7 mouse cellular contexts compared by ENCODE assay signal in genomic region chr2:154583906-154584872, GRCm38 (mm10). TPM values are rescaled to one million over a fixed set of nuclear protein-coding genes. Genes with fewer than 3 reads are reported as not detected.
DNase-seq lines count a peak whose midpoint lies in the region; ATAC-seq and TF ChIP-seq lines count a peak whose summit lies in the region.

No protein-coding gene starts in this region.

- no peak overlapping the region for H3K4me3 ChIP-seq in left cerebral cortex, adult 2 months
- H3K4me3 ChIP-seq in neural tube, embryonic 12.5 days, result no peak overlapping the region

- 0 out of 2 replicates have a peak, but pooled peaks cover 3% of the 10 kb centered on the region for H3K27me3 ChIP-seq in neural tube, embryonic 12.5 days (replicated peaks)

- TF ChIP-seq CTCF in left cerebral cortex, adult 2 months (IDR thresholded peaks at IDR 0.05), result no peak

- intact Hi-C loops in left cerebral cortex, adult 2 months (cut with DNase I), result loop anchor here (1.0 to 2.0 kb wide), 2 partner anchors 27 to 205 kb away; no protein-coding TSS in a partner anchor

- peak; percentile 50 for DNase-seq in MEL-GATA-1-ER (ENCODE audit: extremely low read depth, low read depth)
- peak; percentile 82 to 90 for DNase-seq in frontal cortex, postnatal 10 days (ENCODE audit: low spot score in 2 of 2)
- DNase-seq in left cerebral cortex, adult 2 months (ENCODE audit: extremely low spot score in 1 of 2, low spot score in 2 of 2), result peak; percentile 81 to 86
- DNase-seq in spleen, postnatal 36 days (ENCODE audit: low spot score in 2 of 2), result no peak
- no peak for DNase-seq in urinary bladder, postnatal 10 days (ENCODE audit: low spot score)

- 55% methylated on average over 15 of the region's 15 CpGs for WGBS in neural tube, embryonic 12.5 days

- no peak overlapping the region for H3K9ac ChIP-seq in neural tube, embryonic 12.5 days

- 0 out of 2 replicates have a peak, but pooled peaks cover 6% of the 10 kb centered on the region for H3K36me3 ChIP-seq in neural tube, embryonic 12.5 days

- no peaks in the 10 kb centered on the region for H3K9me3 ChIP-seq in neural tube, embryonic 12.5 days

- no peak overlapping the region for H3K4me2 ChIP-seq in neural tube, embryonic 12.5 days (replicated peaks)

- H3K4me1 ChIP-seq in neural tube, embryonic 12.5 days, result peaks cover 15% of the 10 kb centered on the region

- peak; percentile 79; the same call in 1 of the 2 replicates for ATAC-seq in cerebellum, adult (ENCODE audit: insufficient number of reproducible peaks, low FRiP score, low TSS enrichment)
- ATAC-seq in neural tube, embryonic 12.5 days (ENCODE audit: low FRiP score, low read depth), result 0 out of 2 replicates have a peak, but pooled peaks have one; percentile 42

- H3K27ac ChIP-seq in left cerebral cortex, adult 2 months, result peak overlapping the region; percentile 63
- H3K27ac ChIP-seq in neural tube, embryonic 12.5 days, result peak overlapping the region; percentile 27; the same call in 1 of the 2 replicates

RNA-seq across cellular contexts. Expression of gene E2f1, which starts 14.5 kb away (rescaled TPM):
- total RNA-seq in left cerebral cortex, adult 2 months (2021), result 10 to 100 TPM in 1 of 2 experiments, 1 to 10 TPM in 1; 10.0 to 11.5 TPM
- 29.9 and 30.8 TPM in 2 replicates for polyA plus RNA-seq in neural tube, embryonic 12.5 days (2016; fragmentation: Nextera tagmentation; extraction: Ambion mirVana)

RNA-seq across cellular contexts. Expression of gene Pxmp4, which starts 19.3 kb away (rescaled TPM):
- total RNA-seq in left cerebral cortex, adult 2 months (2021), result 10 to 100 TPM; 12.8 to 14.2 TPM
- 16.5 TPM in 2 replicates for polyA plus RNA-seq in neural tube, embryonic 12.5 days (2016; fragmentation: Nextera tagmentation; extraction: Ambion mirVana)

RNA-seq across cellular contexts. Expression of gene Necab3, which starts 25.5 kb away (rescaled TPM):
- total RNA-seq in left cerebral cortex, adult 2 months (2021), result 10 to 100 TPM; 79.3 to 82.7 TPM
- 15.6 and 18.2 TPM in 2 replicates for polyA plus RNA-seq in neural tube, embryonic 12.5 days (2016; fragmentation: Nextera tagmentation; extraction: Ambion mirVana)

RNA-seq across cellular contexts. Expression of gene Zfp341, which starts 28.9 kb away (rescaled TPM):
- total RNA-seq in left cerebral cortex, adult 2 months (2021), result 10 to 100 TPM; 11.1 to 11.7 TPM
- 0.82 and 1.1 TPM in 2 replicates for polyA plus RNA-seq in neural tube, embryonic 12.5 days (2016; fragmentation: Nextera tagmentation; extraction: Ambion mirVana)

RNA-seq across cellular contexts. Expression of gene 4930519P11Rik, which starts 29.0 kb away (rescaled TPM):
- not detected for total RNA-seq in left cerebral cortex, adult 2 months (2021)
- 0.46 and 0.58 TPM in 2 replicates for polyA plus RNA-seq in neural tube, embryonic 12.5 days (2016; fragmentation: Nextera tagmentation; extraction: Ambion mirVana)

Comparison
In these comparisons a context has a peak if more than half of its experiments do, and no peak if none do; other contexts are left out.
1. DNase-seq: peak in MEL-GATA-1-ER (single experiment), frontal cortex, postnatal 10 days (2 of 2) and left cerebral cortex, adult 2 months (2 of 2); none in spleen, postnatal 36 days (0 of 2) and urinary bladder, postnatal 10 days (single experiment).